Mouse (Mus musculus) CH12F3 (cell line): ENCODE measurements at regions not wholly inside any gene's neighbourhood (a gene's known extent, or its start where the extent isn't known, plus 50 kb on each side); places are given as distances from the start of the nearest gene placed in this dataset.
"Not testable (repeated sequence)": the region's sequence is repeated elsewhere in the genome, so short reads cannot be mapped to it uniquely, and the experiment has no call there.

Source experiments
- in situ Hi-C: fragments of 300-500 bp; cut with MboI; formaldehyde crosslinking; loops from 2 replicates; pipeline ENCODE4 v1.14.3; 2020; ENCODE audit warnings: low sequenced_read_pairs

GRCm38 (mm10) chr15:26953818-26954385 is 58.5 kb upstream of the Fbxl7 start:
- in situ Hi-C loops = no loop called here

DNA sequence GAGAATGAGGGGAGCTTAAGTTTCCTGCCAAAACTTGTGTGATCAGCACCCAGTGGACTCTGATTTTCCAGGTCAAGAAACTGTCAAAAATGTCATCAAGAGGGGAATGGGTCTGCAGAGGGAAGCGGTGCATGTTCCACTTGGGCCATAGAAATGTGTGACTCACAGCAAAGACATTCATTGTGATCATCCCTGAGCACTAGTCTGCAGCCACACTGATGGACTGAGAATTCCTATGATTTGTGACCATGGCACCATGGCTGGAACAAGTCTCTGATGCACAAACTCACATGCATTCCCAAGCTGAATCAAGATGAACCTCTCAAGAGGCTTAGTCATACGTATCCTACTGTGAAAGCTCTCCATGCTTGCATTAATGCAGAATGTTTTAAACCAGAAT is 63.6 kb upstream of the Fbxl7 start:
- in situ Hi-C loops = no loop called here

DNA sequence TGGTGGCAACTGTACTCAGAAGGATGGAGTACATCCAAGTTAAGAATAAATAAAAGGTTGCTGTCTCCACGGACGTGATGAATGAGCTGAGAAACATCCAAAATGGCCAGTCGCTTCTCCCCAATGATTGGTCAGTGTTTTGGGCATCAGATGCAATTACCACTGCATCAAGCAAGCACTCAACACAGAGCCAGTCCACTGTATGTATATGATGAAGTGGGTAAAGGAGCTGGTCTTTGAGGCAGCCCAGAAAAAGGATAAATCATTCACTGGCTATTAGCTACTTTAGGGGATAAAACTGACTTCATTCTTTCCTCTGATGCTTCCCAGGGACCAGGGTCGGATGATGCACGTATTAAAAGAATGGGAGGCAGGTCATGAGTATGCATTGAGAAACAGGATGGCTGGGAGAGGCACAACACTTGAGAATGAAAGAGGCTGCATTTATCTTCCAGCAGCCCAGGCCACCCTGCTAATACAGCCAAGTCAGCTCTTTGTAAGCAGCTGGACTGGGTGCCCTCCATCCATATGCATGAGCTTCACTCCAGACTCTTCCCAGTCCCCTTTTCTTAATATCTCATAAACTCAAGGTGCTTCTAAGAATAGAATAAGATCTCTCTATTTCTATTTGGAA is 73.1 kb upstream of the Fbxl7 start:
- in situ Hi-C loops = no loop called here

- in situ Hi-C loops = no loop called here
Measured at GRCm38 (mm10) chr15:26970770-26971169, 75.4 kb upstream of the Fbxl7 start.

DNA sequence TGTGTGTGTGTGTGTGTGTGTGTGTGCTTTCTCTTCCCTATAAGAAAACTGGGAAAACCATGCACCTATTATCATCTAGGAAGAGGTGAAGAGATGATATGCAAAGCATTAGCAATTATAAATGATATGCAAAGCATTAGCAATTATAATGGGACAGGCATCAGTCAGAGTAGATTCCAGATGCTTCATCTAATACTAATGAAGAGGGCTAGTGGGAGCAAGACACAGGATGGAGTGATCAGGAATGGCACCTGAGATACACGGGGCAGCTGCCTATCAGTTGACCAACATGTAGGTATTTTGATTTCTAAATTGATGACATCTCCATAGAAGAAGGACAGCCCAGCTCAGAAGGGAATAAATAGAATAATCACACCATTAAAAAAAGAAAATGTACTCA is 97.7 kb upstream of the Fbxl7 start:
- in situ Hi-C loops = no loop called here

DNA sequence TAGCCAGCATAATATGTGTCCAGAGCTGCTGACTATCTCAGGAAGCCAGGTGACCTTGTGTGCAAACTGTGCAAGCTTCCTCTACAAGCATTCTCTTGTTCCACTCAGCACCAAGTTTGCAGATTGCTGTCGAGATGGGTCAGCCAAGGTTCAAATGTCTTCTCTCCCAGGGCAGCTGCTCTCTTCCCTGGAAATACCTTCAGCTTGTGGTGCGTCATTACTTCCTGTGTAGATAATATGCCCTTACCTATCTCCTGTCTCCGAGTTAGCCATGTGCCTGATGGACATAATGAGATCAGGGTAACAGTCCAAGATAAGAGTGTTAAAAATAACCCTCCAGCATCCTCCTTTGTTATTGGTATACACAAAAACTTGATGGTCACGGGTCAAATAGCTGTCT is 113.7 kb upstream of the Fbxl7 start:
- in situ Hi-C loops = no loop called here

GRCm38 (mm10) chr15:27013906-27014658 is 118.7 kb upstream of the Fbxl7 start:
- in situ Hi-C loops = no loop called here

GRCm38 (mm10) chr15:27014659-27014974 is 119.2 kb upstream of the Fbxl7 start:
- in situ Hi-C loops = no loop called here

DNA sequence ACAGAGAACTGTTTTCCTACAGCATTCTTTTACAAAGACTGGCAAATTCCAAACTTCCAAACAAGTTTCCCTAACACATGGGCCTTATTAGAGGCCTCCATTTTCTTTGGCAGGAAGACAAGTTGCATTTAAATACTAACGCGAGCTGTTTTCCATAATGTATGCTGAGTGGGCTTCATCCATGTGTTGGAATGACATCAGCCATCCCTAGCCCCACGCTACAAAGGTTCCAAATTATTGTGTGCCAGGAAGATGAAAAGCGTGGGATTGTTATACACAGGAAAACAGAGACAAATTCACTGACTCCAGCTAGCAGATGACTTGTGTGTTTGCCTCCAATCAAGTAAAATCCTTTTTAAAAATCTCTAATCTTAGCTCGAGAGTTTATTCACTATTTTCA is 125.1 kb upstream of the Fbxl7 start:
- in situ Hi-C loops = no loop called here

- in situ Hi-C loops = no loop called here
Measured at GRCm38 (mm10) chr15:27033261-27033660, 137.9 kb upstream of the Fbxl7 start.

DNA sequence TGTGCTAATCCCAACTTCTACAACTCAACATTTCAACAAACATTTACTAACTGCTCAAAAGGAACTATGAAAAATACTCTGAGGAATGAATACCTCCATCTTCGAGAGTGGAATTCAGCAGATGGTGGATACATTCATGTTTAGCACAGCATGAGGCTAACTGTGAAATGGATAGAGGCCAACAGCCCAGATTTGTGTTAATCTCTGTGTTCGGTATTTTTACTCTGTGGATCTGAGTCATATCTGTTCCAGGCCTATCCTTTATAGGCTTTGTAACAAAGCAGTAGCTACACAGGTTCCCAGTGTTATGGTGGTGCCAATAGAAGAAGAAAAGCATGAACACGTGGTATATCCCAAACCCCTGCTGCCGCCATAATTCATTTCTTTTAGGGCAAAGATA is 148.4 kb upstream of the Fbxl7 start:
- in situ Hi-C loops = no loop called here

- in situ Hi-C loops = no loop called here
Measured at GRCm38 (mm10) chr15:27050673-27051072, 155.3 kb upstream of the Fbxl7 start.

- in situ Hi-C loops = no loop called here
Measured at GRCm38 (mm10) chr15:27063456-27063855, 168.1 kb upstream of the Fbxl7 start.

- in situ Hi-C loops = no loop called here
Measured at GRCm38 (mm10) chr15:27063971-27064370, 168.6 kb upstream of the Fbxl7 start.

DNA sequence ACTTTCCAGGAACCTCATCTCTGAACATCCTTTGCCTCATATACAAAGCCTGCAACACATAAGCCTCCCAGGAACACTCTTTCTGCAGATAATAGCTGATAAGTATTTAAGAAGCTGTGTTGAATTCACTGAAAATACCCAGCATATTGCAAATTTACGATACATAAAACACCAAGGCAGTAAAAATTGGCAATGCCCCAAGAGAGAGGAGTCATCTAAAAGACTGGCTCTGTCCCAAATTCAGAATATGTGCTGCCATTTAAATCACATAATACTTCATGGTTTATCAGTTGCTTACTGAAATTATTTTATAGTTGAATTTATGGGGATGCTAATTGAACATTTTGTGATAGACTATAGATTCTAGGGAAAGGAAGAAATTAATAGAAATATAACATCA is 172.3 kb upstream of the Fbxl7 start:
- in situ Hi-C loops = no loop called here

GRCm38 (mm10) chr15:27077926-27078325 is 182.5 kb upstream of the Fbxl7 start:
- in situ Hi-C loops = no loop called here

DNA sequence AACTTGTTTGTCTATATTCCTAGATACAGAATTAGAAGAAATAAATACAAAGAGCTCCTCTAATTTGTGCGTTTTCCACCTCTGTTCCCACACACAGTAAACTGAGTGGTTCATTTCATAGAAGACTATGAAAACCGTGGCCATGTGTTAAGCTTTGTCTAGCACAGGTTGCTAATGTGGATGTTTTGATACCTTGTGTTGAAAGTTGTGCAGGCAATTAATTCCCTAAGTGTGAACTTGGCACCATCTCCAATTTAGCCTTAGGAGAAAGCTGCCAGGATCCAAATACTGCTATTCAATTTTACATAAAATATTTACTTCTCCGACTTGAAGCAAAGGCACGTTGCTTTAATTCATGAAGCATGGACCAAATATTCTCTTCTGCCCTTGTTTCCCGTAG is 187.4 kb upstream of the Fbxl7 start:
- in situ Hi-C loops = no loop called here

- in situ Hi-C loops = no loop called here
Measured at GRCm38 (mm10) chr15:27083596-27083995, 188.2 kb upstream of the Fbxl7 start.

DNA sequence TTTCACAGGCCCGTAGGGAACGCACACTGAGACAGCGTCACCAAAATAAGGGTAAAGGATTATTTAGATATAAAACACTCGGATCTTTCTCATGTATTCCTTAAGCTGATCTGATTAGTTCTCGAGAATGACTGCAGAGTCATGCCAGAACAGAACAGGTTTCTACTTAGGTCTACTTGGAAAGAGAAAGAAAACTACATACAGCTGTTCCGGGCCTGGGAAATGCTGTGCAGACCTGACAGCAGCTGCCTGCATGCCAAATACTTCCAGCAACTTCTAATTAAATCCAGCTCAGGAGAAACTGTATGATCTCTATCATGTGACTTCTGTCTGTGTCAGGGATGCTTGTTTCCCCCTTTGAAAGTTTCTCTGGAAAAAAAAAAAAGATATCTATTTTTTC is 193.8 kb upstream of the Fbxl7 start:
- in situ Hi-C loops = no loop called here

GRCm38 (mm10) chr15:27094102-27094501 is 198.7 kb upstream of the Fbxl7 start:
- in situ Hi-C loops = no loop called here

- in situ Hi-C loops = no loop called here
Measured at GRCm38 (mm10) chr15:27095231-27095630, 199.9 kb upstream of the Fbxl7 start.

GRCm38 (mm10) chr15:27101610-27102009 is 206.2 kb upstream of the Fbxl7 start:
- in situ Hi-C loops = not testable (repeated sequence)

- in situ Hi-C loops = no loop called here
Measured at GRCm38 (mm10) chr15:27109130-27109529, 213.8 kb upstream of the Fbxl7 start.
